Mouse (Mus musculus): Measurements from ENCODE around the gene Mrps7.

Mrps7 gene

GRCm38 (mm10) chr11:115608421-115609399 is 5.0 kb downstream of the Mrps7 start:
- no peak for DNase-seq (ENCODE audit: low spot score)

GRCm38 (mm10) chr11:115609576-115609975 is 5.9 kb downstream of the Mrps7 start:
- DNase-seq (ENCODE audit: low spot score), result no peak

- DNase-seq (ENCODE audit: low spot score), result no peak
Measured at GRCm38 (mm10) chr11:115611173-115611572, 7.4 kb downstream of the Mrps7 start.

GRCm38 (mm10) chr11:115612059-115612409 is 8.3 kb downstream of the Mrps7 start:
- peak; percentile 89 for DNase-seq (ENCODE audit: low spot score)

- DNase-seq (ENCODE audit: low spot score), result peak; percentile 92
Measured at GRCm38 (mm10) chr11:115612410-115613137, 8.8 kb downstream of the Mrps7 start, which contains the start of gene Mif4gd. Gene Mif4gd (minus strand): TSS chr11:115612969.

GRCm38 (mm10) chr11:115613138-115613945 is 9.6 kb downstream of the Mrps7 start:
- DNase-seq (ENCODE audit: low spot score), result no peak

- DNase-seq (ENCODE audit: low spot score), result no peak
Measured at GRCm38 (mm10) chr11:115614346-115615107, 10.8 kb downstream of the Mrps7 start.

GRCm38 (mm10) chr11:115615108-115615825 is 11.5 kb downstream of the Mrps7 start:
- no peak for DNase-seq (ENCODE audit: low spot score)

- DNase-seq (ENCODE audit: low spot score), result peak; percentile 89
Measured at GRCm38 (mm10) chr11:115615875-115616274, 12.2 kb downstream of the Mrps7 start.

GRCm38 (mm10) chr11:115616371-115616770 is 12.6 kb downstream of the Mrps7 start:
- DNase-seq (ENCODE audit: low spot score), result no peak

- DNase-seq (ENCODE audit: low spot score), result no peak
Measured at GRCm38 (mm10) chr11:115616893-115617292, 13.2 kb downstream of the Mrps7 start.

GRCm38 (mm10) chr11:115618001-115618400 is 14.3 kb downstream of the Mrps7 start:
- DNase-seq (ENCODE audit: low spot score), result peak; percentile 47

- peak; percentile 48 for DNase-seq (ENCODE audit: low spot score)
Measured at GRCm38 (mm10) chr11:115618732-115619516, 15.2 kb downstream of the Mrps7 start.

- DNase-seq (ENCODE audit: low spot score), result no peak
Measured at GRCm38 (mm10) chr11:115619949-115620348, 16.2 kb downstream of the Mrps7 start.

GRCm38 (mm10) chr11:115623487-115624070 is 19.9 kb downstream of the Mrps7 start:
- DNase-seq (ENCODE audit: low spot score), result peak; percentile 60

GRCm38 (mm10) chr11:115625877-115626276 is 22.2 kb downstream of the Mrps7 start:
- DNase-seq (ENCODE audit: low spot score), result peak; percentile 78

- no peak for DNase-seq (ENCODE audit: low spot score)
Measured at GRCm38 (mm10) chr11:115626824-115627616, 23.3 kb downstream of the Mrps7 start.

GRCm38 (mm10) chr11:115627705-115628464 is 24.2 kb downstream of the Mrps7 start, which contains the start of gene Slc25a19:
Gene Slc25a19 (minus strand): TSS chr11:115628295.
- DNase-seq (ENCODE audit: low spot score), result peak; percentile 100

Data from adipocyte (in vitro differentiated cells).